Mouse (Mus musculus) bone marrow macrophage, adult 2 months (primary cell): ENCODE measurements around the gene Mrps14. TPM values are rescaled to one million over a fixed set of nuclear protein-coding genes. Genes with fewer than 3 reads are reported as not detected.

ENCODE experiments used
- H3K27ac ChIP-seq: 2 replicates; pipeline ENCODE4 v1.5.1; 2012; ENCODE audit warnings: low read depth, low read length; ENCODE audit not compliant: insufficient read depth
- H3K4me1 ChIP-seq: 2 replicates; pipeline ENCODE4 v1.6.1; 2012; ENCODE audit warnings: low read length; ENCODE audit not compliant: control insufficient read depth, insufficient read depth
- H3K4me3 ChIP-seq: 2 replicates; pipeline ENCODE4 v1.5.1; 2012; ENCODE audit warnings: mild to moderate bottlenecking, low read length, moderate library complexity; ENCODE audit not compliant: insufficient read depth
- CTCF ChIP-seq: IDR thresholded peaks from 2 replicates; pipeline ENCODE4 v1.5.1; 2012; ENCODE audit warnings: low read depth, mild to moderate bottlenecking, low read length, moderate library complexity
- POLR2A ChIP-seq: IDR thresholded peaks from 2 replicates; pipeline ENCODE4 v1.6.1; 2012; ENCODE audit warnings: mild to moderate bottlenecking, low read depth, low read length, borderline replicate concordance
- polyA plus RNA-seq: library from polyadenylated mRNA; stranded (reverse); fragments of >200 nt; gene quantifications from 2 replicates; pipeline ENCODE4 v1.2.4, GENCODE M21; 2012; ENCODE audit not compliant: missing spikeins, insufficient read depth, insufficient read length

Mrps14 gene
- polyA plus RNA-seq, 1 experiment, result 56.0 TPM

- H3K27ac ChIP-seq, result no peak overlapping the region
- no peak for TF ChIP-seq POLR2A
- TF ChIP-seq CTCF, result peak; percentile 51; the same call in 1 of the 2 replicates
- no peak overlapping the region for H3K4me3 ChIP-seq
- H3K4me1 ChIP-seq, result peaks cover 2% of the 10 kb centered on the region; the same call in 1 of the 2 replicates
These were observed 10.5 kb upstream of the Mrps14 start for GRCm38 (mm10) chr1:160184506-160184905.

GRCm38 (mm10) chr1:160195337-160195663 lies 285 bp downstream of the Mrps14 start:
- Histone ChIP-seq H3K4me1 (peaks cover 2% of the 10 kb centered on the region; the same call in 1 of the 2 replicates), H3K4me3 (peak overlapping the region; percentile 71), H3K27ac (peak overlapping the region; percentile 28)
- no peak for TF ChIP-seq POLR2A
- peak; percentile 14; the same call in 1 of the 2 replicates for TF ChIP-seq CTCF

- TF ChIP-seq POLR2A (no peak), CTCF (no peak)
- no peak overlapping the region for H3K4me3 ChIP-seq
- peaks cover 10% of the 10 kb centered on the region for H3K4me1 ChIP-seq
- H3K27ac ChIP-seq, result no peak overlapping the region
These were observed 10.5 kb downstream of the Mrps14 start for GRCm38 (mm10) chr1:160205486-160205885.

GRCm38 (mm10) chr1:160209844-160210243 lies 14.8 kb downstream of the Mrps14 start:
- Histone ChIP-seq H3K4me3 (no peak overlapping the region), H3K27ac (no peak overlapping the region), H3K4me1 (peaks cover 11% of the 10 kb centered on the region)
- TF ChIP-seq CTCF (no peak), POLR2A (no peak)

- TF ChIP-seq CTCF (no peak), POLR2A (no peak)
- no peak overlapping the region for H3K27ac ChIP-seq
- peaks cover 11% of the 10 kb centered on the region for H3K4me1 ChIP-seq
- H3K4me3 ChIP-seq, result peak overlapping the region; percentile 94
These were observed 15.6 kb downstream of the Mrps14 start for GRCm38 (mm10) chr1:160210566-160210965.

GRCm38 (mm10) chr1:160211597-160212122 lies 16.6 kb downstream of the Mrps14 start:
- peak overlapping the region; percentile 94 for H3K4me3 ChIP-seq
- peaks cover 11% of the 10 kb centered on the region for H3K4me1 ChIP-seq
- peak overlapping the region; percentile 82 for H3K27ac ChIP-seq
- TF ChIP-seq POLR2A (no peak), CTCF (no peak)

- TF ChIP-seq CTCF, result no peak
- TF ChIP-seq POLR2A, result no peak
- Histone ChIP-seq H3K4me3 (peak overlapping the region; percentile 94), H3K27ac (peak overlapping the region; percentile 82), H3K4me1 (peaks cover 11% of the 10 kb centered on the region)
These were observed 17.2 kb downstream of the Mrps14 start for GRCm38 (mm10) chr1:160212123-160212691.

GRCm38 (mm10) chr1:160212703-160213669 lies 18.0 kb downstream of the Mrps14 start, which contains the start of gene Cacybp:
TSS of gene Cacybp (minus strand) at chr1:160212875.
- TF ChIP-seq CTCF, result peak; percentile 98
- TF ChIP-seq POLR2A, result peak; percentile 31; the same call in 1 of the 2 replicates
- Histone ChIP-seq H3K4me1 (peaks cover 11% of the 10 kb centered on the region), H3K27ac (peak within 1 kb of the TSS; percentile 97), H3K4me3 (peak within 1 kb of the TSS; percentile 94)

GRCm38 (mm10) chr1:160214171-160214570 lies 19.2 kb downstream of the Mrps14 start:
- H3K4me3 ChIP-seq, result no peak overlapping the region
- H3K27ac ChIP-seq, result no peak overlapping the region
- TF ChIP-seq CTCF (no peak), POLR2A (no peak)
- H3K4me1 ChIP-seq, result peaks cover 9% of the 10 kb centered on the region; the same call in 1 of the 2 replicates
